Mouse (Mus musculus): ENCODE data around the gene Gm20696. TPM values are rescaled to one million over a fixed set of nuclear protein-coding genes. Genes with fewer than 3 reads are reported as not detected.

Gm20696 gene
- total RNA-seq, 2 experiments from 2014 or later: 6.3 to 11.9 TPM

- DNase-seq (ENCODE audit: low spot score in 2 of 2): no peak
- intact Hi-C loops (cut with DNase I): loop anchor here (10.0 kb wide), 1 partner anchor 1003 kb away; no protein-coding TSS in a partner anchor
Observed at GRCm38 (mm10) chr6:99527457-99528105, 139.0 kb downstream of the Gm20696 start.

- DNase-seq (ENCODE audit: low spot score in 2 of 2): no peak
- intact Hi-C loops (cut with DNase I): loop anchor here (10.0 kb wide), 1 partner anchor 1001 kb away; no protein-coding TSS in a partner anchor
Observed at GRCm38 (mm10) chr6:99525351-99525750, 141.2 kb downstream of the Gm20696 start.

- intact Hi-C loops (cut with DNase I): loop anchor here (5.0 to 10.0 kb wide), 5 partner anchors 37 to 999 kb away; no protein-coding TSS in a partner anchor
Observed at GRCm38 (mm10) chr6:99523679-99524370, 142.8 kb downstream of the Gm20696 start.

GRCm38 (mm10) chr6:99523109-99523632 is 143.4 kb downstream of the Gm20696 start:
- peak in 1 of 2 experiments; percentile 74 for DNase-seq (ENCODE audit: low spot score in 2 of 2)
- intact Hi-C loops (cut with DNase I): loop anchor here (5.0 to 10.0 kb wide), 5 partner anchors 36 to 998 kb away; no protein-coding TSS in a partner anchor

More at GRCm38 (mm10) chr6:99523679-99524370, 142.8 kb downstream of the Gm20696 start:
- no peak for DNase-seq (ENCODE audit: low spot score in 2 of 2)

DNA sequence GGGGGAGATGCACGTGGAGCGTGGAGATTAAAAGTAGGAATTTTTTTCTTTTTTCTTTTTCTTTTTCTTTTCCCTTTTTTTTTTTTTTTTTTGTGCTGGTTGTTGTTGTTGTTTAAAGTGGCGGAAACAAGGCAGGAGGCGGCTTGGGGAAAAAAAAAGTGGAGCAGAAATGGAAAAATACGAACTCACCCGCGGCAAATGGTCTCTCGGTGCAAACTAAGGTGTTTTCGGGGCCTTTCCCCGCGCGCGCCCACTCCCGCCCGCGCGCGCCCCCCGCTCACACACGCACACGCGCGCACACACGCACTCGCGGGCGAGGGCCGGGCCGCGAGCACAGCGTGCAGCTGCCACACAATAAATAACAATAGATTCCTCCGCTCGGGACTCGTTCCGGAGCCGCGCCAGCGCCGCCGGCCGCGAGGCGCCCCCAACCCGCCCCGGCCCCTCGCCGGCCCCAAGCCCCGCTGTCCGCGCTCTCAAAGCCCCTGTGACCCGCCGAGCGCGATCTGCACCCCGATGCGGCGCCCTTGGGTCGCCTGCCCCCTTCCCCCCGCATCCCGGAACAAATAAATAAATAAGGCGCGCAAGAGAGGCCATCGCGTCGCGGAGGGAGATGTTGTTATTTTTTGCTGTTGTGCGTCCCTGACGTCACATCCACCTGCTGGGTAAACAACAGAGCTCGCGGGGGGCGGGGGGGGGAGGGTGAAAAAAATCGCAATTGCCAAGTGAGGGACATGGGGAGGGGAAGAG is 144.1 kb downstream of the Gm20696 start, which contains the start of gene Foxp1:
Gene Foxp1 (minus strand): TSS at position 363 of the 750 bp plus-strand sequence.
- peak; percentile 72 to 79 for DNase-seq (ENCODE audit: low spot score in 2 of 2)
- intact Hi-C loops (cut with DNase I): loop anchor here (5.0 to 10.0 kb wide), 5 partner anchors 35 to 998 kb away; no protein-coding TSS in a partner anchor

DNA sequence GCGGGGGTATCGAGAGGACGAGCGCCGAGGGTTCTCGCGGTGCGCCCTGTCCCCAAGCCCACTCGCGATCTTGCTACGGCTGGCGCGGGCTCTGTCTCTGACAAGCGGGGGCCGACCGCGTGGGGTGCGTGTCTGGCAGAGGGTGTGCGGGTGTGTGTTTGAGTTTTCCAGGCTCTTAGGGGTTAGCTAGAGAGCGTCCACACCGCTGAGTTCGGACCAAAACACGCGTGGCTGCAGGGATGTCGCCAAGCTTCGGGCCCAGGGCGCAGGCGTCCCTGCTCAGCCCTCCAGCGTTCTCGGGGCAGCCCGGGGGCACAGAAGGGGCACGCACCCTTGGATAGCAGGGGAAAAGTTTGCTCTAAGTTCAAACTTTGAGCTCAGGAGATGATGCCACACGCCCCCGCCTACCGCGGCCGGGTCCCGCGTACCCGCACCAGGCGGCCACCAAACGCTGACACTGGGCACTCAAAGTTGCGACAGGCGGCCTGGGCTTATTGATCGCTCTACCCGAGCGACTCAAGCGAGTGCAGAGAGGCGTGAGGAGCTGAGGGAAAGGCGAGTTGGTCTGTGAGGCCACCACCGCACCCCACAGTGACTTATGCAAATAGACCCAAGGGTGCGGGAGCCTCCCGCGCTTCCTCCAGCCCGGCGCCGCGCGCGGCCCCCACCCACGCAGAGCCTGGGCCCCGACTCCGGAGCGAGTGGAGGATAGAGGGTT is 144.8 kb downstream of the Gm20696 start:
- peak; percentile 60 to 67 for DNase-seq (ENCODE audit: low spot score in 2 of 2)
- intact Hi-C loops (cut with DNase I): loop anchor here (5.0 to 10.0 kb wide), 5 partner anchors 34 to 997 kb away; no protein-coding TSS in a partner anchor

- intact Hi-C loops (cut with DNase I): loop anchor here (5.0 to 10.0 kb wide), 5 partner anchors 34 to 996 kb away; no protein-coding TSS in a partner anchor
- peak; percentile 60 to 62 for DNase-seq (ENCODE audit: low spot score in 2 of 2)
Observed at GRCm38 (mm10) chr6:99521038-99521640, 145.5 kb downstream of the Gm20696 start.

- intact Hi-C loops (cut with DNase I): loop anchor here (5.0 to 10.0 kb wide), 5 partner anchors 33 to 996 kb away; no protein-coding TSS in a partner anchor
- no peak for DNase-seq (ENCODE audit: low spot score in 2 of 2)
Observed at GRCm38 (mm10) chr6:99520676-99521037, 145.9 kb downstream of the Gm20696 start.

DNA sequence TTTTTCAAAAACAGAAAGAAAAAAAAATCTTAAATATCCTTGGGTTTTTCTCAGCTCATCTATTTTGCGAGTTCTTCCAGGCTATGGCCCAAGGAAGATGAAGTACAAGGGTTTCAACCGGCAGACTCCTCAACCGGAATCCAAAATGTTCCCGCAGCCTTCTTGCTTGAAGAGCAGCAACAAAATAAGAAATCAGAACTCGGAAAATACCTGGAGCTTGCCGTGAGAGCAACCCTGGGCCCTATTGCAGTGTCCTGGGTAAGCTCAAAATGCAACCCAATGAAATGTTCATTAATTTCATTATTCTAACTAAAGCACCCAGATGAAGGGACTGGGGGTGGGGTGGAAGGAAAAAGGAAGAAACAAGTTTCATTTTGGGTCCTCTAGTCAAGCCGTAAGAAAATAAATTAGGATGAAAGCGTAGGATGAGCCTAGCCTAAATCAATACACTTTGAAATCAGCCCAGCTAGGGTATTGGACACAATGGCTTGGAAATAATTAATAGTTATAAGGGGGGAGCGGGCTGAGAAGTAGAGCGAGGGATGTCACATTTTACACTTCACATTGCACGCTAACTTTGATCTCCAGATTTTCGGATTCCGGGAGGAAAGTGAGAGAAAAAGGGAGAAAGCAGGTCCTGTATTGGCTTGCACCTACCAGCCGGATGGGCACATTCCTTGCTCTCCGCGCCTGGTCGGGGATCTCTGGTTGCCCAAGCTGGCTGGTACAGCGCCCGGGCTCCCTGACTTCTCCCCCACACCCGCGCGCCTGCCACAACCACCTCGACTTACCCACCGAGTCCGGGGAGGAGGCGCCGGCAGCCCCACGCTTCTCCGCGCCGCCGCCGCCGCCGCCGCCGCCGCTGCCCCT is 146.6 kb downstream of the Gm20696 start:
- intact Hi-C loops (cut with DNase I): loop anchor here (5.0 to 10.0 kb wide), 5 partner anchors 33 to 995 kb away; no protein-coding TSS in a partner anchor
- DNase-seq (ENCODE audit: low spot score in 2 of 2): peak; percentile 35 to 38

DNA sequence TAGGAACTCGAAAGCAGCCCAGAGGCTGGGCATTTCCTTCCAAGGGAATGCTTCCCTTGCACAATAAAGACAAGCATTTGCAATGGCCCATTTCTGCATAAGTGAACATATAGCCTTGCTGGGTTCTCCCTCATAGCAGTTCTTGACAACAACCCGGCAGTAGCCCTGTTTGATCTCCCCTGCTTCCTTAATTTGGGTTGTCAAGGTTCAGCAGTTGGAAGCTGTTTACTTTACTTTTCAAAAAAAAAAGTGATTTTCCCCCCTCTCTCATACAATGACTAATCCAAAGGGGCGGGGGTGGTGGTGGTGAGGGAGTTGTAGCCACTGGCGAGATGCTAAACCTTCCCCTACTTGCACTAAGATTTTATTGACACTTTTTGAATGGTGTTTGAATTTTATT is 147.5 kb downstream of the Gm20696 start:
- intact Hi-C loops (cut with DNase I): no loop called here
- DNase-seq (ENCODE audit: low spot score in 2 of 2): no peak

- DNase-seq (ENCODE audit: low spot score in 2 of 2): no peak
- intact Hi-C loops (cut with DNase I): no loop called here
Observed at GRCm38 (mm10) chr6:99515667-99516199, 150.9 kb downstream of the Gm20696 start.

- intact Hi-C loops (cut with DNase I): no loop called here
- no peak for DNase-seq (ENCODE audit: low spot score in 2 of 2)
Observed at GRCm38 (mm10) chr6:99511862-99512261, 154.7 kb downstream of the Gm20696 start.

DNA sequence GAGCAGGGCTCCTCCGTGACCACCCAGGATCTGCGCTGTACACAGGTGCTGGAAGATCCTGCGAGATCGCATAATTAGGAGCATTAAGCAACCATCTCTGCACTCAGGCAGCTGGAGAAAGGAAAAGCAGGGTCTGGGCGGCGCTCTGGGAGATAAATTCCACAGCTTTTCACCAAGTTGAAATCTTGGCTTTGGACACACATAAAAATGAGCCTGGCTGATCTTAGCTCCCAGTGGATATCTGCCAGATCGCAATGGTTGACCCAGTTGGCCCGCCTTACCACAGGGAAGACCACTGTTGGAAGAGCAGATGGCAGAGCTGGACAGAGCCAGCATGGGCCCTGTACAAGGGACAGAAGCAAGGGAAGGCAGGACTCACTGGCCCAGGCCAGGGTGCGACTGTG is 157.4 kb downstream of the Gm20696 start:
- DNase-seq (ENCODE audit: low spot score in 2 of 2): no peak
- intact Hi-C loops (cut with DNase I): no loop called here

DNA sequence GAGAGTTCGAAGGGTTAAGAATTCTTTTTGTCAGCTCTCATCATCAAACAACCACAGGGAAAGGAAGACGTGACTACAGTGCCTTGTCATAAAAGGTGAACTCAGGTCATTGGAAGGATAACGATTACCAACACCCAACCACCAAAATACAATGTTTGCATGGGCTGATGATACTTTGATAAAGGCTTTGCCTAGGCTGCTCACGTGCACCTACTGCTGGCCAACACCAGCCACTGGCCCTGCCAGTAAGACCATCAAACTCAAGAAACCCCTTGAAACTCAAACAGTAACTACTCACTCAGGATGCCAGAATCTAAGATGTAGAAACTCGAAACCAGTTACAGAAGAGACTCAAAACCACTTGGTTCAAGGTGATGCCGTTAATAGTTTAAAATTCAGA is 159.8 kb downstream of the Gm20696 start:
- intact Hi-C loops (cut with DNase I): no loop called here
- no peak for DNase-seq (ENCODE audit: low spot score in 2 of 2)

DNA sequence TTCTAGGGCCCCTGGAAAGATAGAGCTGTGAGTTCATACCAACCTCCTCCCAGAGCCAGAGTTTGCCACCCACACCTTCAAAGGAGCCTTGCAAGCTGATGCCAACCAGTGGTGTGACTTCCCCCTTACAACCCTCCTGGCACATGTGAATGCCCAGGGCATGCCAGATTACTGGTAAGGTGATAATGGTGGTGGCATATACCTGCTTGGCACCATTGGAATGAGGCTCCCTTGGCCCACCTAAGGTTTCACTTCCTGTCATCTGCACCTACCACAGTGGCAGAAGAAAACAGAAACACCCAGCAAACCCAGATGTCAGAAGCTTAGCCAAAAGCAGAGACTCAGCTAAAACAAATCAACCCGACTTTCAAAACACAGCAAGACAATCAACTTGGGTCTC is 162.9 kb downstream of the Gm20696 start:
- no peak for DNase-seq (ENCODE audit: low spot score in 2 of 2)
- intact Hi-C loops (cut with DNase I): no loop called here

GRCm38 (mm10) chr6:99502727-99503126 is 163.9 kb downstream of the Gm20696 start:
- intact Hi-C loops (cut with DNase I): no loop called here
- no peak for DNase-seq (ENCODE audit: low spot score in 2 of 2)

DNA sequence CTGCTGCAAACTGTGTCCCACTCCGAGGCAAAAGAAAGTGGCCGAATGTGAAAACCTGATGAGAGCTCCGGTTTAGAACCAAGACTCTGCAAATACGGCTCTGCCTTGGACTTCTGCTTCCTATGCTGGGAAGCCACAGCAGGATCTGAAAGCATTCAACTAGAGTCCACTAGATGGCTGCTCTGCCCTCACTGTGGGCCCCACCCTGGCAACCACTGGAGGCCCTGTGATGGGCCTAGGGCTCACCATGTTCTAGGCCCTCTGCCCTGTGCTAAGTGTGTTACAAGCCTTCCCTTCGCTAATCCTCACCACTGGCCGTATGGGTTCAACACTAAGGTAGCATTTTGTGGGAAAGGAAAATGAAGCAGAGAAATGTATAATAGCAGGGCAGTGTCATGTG is 164.3 kb downstream of the Gm20696 start:
- DNase-seq (ENCODE audit: low spot score in 2 of 2): no peak
- intact Hi-C loops (cut with DNase I): no loop called here

Data from left cerebral cortex, postnatal 36 days (tissue).